Mouse (Mus musculus): ENCODE data around the gene Pik3r4. TPM values are rescaled to one million over a fixed set of nuclear protein-coding genes. Genes with fewer than 3 reads are reported as not detected.
"Not testable (repeated sequence)": the region's sequence is repeated elsewhere in the genome, so short reads cannot be mapped to it uniquely, and the experiment has no call there.

Gene Pik3r4
- total RNA-seq (2021), result 10 to 100 TPM; 43.1 to 46.8 TPM
- long read RNA-seq, full-length matches to known transcripts, result 23 of 28 reads
- long read RNA-seq, partial matches to known transcripts, result 3 of 28 reads
- long read RNA-seq, other reads (novel, unspliced or antisense), result 2 of 28 reads

DNA sequence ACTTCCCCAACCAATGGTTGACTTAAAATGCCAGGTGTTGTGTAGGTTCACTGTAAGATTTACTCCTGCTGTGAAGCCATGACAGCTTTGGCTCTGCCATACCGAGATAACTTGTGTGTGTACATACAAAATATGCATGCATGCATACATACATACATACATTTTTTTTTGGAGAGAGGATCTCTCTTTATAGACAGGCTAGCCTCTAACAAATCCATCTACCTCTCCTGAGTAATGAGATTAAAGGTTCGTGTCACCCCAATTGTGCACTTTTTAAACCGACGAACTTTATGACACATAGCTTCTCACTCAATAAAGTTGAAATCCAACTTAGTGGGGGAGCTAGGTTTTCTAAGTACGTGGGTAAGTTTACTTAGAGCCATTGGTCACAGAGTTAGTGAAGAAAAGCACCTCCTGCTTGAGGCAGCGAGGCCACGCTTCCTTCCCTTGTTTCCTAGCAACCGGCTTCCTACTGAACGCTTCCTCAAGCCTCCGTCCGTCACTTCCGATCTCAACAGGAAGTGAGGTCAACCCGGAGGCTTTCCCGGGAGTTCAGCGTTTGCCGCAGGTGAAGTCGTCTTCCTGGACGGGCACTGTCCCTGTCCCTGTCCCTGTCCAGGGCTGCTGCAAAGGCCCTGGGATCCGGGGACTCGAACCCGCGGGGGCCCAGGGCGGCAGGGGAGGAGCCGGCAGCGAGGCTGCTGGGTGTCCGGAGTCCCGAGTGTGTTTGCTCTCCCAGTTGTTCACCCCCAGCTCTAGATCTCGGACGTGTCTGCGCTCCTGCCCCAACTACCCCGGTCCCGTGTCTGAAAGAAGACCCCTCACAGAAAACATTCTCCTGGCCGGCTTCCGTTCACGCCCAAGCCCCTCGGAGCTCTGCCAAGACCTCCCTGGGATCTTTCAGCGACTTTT is at the start of gene Pik3r4:
Pik3r4 (plus strand) TSS at position 519 of the 912 bp plus-strand sequence.
- peak; percentile 81 to 88 for DNase-seq (ENCODE audit: low spot score in 2 of 2)

DNA sequence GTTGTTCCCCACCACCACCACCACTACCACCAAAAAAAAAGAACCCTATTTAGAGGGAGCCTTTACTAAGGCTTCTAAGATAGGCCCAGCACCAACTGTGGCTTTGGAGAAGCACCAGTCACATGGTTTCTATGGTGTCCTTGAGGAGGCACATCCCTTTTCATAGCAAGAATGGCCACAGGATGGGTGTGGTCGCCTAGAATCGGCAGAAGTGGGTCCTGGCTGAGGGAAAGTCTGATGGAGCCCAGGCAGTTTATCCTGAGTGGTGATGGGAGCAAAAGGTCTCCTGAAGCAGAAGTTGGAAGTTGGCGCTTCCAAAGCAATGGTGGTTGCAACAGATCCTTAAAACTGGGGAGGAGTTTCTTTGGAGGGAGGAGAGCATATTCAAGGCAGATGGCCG is 43.9 kb upstream of the Pik3r4 start:
- no peak for DNase-seq (ENCODE audit: low spot score in 2 of 2)

DNA sequence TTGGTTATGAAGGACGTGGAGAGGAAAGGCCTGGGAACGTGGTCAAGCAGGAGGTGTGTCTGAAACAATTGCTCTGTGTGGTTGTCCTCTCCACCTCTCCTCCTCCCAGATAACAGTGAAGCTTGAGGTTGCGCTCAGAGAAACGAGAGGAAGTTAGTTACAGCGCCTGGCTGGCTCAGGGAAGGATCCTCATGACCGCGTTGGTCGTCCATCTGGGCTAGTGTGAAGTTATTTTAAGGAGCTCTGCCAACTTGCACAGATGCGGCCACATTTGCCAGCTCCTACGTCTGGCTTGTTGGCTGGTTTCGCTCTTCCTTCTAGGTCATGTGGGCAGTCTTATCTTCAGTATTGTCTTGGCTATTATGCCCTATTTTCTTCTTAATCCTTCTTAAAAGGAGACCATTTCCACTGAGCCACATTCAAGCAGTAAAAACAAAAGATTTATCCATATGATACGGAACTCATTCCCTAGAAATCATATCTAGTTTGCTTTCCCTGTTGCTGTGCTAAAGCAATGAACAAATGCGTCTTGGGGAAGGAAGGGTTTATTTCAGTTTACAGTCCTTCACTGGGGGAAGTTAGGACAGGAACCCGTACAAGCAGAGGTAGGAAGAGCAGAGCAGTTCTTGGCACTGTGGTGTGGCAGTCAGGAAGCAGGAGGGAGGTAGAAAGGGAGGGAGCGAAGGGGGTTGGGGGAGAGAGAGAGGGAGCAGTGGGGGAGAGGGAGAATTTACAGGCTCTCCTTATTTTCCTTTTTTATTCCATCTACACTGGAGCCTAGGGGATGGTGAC is 30.6 kb upstream of the Pik3r4 start:
- peak; percentile 49 to 77 for DNase-seq (ENCODE audit: low spot score in 2 of 2)

DNA sequence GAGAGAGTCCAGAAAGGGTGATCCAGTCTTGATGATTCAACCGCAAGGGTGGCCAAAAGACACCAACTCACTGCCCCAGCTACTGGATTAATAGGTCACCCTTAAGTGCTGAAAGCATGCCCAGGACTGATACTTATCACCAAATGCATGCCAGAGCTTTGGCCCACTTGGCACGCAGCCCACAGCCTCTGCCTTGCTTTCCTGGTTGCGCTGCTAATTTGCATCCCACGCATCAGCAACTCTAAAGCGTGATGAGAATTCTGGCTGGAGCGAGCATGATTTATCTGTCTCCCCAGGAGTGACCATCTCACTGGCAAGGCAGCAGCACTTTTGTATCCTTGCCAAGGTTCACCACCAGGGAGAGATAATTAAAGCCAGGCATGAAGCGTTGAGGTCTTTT is 29.9 kb upstream of the Pik3r4 start:
- DNase-seq (ENCODE audit: low spot score in 2 of 2), result no peak

DNA sequence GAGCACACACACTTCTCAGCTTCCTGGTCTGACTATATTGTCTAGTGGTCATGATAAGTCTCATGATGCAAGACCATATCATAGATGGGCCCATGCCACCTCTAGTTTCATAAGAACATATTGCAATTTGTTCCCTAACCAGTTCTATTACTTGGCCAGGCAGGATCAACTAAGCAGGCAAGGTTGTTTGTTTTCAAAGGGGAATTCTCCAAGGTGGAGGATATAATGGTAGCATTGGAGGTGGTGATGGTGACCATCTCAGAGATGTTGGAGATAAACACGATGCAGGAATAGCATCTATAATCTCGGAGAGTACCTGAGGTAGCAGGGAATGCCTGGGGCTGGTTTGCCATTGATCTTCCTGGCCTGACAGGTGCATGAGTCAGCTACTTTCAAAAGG is 26.8 kb upstream of the Pik3r4 start:
- no peak for DNase-seq (ENCODE audit: low spot score in 2 of 2)

DNA sequence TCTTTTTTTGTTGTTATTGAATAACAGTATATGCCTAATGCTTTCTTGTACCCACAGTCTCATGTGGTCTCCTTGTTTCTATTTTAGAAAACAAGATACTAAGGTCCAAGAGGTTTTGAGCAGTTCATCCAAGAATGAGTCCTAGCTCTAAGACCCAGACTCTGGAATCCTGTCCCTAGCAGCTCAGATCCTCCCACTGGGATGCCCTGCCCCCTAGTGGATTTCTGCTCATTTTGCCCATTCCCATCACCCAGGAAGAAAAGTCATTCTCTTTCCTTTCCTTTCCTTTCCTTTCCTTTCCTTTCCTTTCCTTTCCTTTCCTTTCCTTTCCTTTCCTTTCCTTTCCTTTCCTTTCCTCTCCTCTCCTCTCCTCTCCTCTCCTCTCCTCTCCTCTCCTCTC is 25.5 kb upstream of the Pik3r4 start:
- DNase-seq (ENCODE audit: low spot score in 2 of 2), result peak; percentile 28 to 82

DNA sequence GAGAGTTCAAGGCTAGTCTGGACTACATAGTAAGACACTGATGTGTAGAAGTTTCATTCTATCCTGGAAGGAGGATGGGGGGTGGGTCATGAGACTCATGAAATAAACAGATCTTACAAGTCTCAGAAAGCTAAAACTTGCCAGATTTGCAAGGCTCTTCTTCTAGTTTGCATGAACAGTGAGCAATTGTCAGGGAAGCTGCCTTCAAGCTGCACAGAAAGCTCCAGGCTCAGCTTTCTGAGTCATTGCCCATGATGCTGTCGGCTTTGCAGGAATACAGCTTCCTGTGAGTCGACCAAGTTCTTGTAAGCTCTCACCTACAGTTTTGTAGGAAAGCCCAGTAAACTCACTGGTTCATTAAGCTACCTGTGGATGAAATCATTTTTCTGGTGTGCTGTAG is 8.8 kb upstream of the Pik3r4 start:
- DNase-seq (ENCODE audit: low spot score in 2 of 2), result no peak

DNA sequence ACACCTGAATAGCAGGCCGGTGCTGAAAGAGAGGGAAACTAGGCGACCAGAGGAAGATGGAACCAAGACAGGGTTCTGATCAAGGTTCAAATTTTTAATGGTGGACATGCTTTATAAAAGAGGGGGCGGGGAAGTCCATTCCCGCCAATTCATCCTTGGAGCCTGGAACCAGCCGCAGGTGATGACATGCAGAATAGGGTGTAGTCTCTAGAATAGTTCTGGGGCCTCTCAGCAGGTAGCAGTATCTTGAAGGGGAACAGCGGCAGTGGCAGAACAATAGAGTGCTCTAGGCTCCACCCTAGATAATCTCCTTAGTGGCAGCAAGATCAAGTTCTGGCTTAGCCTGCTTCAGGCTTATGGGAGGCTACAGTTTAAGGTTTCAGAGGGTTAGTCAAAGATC is 1.4 kb upstream of the Pik3r4 start:
- not testable (repeated sequence) for DNase-seq (ENCODE audit: low spot score in 2 of 2)

DNA sequence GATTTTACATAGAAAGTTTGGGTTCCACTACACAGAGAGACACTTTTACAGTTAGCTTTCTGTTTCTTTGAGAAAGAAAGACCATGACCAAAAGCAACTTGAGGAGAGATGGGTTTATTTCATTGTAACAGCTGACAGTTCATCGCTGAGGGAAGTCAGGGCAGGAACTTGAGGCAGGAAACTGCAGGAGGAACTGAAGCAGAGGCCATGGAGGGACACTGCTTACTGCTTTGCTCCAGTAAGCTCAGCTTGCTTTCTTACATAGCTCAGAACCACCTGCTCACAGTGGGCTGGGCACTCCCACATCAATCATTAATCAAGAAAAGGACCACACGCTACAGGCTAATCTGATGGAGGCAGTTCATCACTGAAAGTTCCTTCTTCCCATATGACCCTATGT is 13.4 kb downstream of the Pik3r4 start:
- no peak for DNase-seq (ENCODE audit: low spot score in 2 of 2)

DNA sequence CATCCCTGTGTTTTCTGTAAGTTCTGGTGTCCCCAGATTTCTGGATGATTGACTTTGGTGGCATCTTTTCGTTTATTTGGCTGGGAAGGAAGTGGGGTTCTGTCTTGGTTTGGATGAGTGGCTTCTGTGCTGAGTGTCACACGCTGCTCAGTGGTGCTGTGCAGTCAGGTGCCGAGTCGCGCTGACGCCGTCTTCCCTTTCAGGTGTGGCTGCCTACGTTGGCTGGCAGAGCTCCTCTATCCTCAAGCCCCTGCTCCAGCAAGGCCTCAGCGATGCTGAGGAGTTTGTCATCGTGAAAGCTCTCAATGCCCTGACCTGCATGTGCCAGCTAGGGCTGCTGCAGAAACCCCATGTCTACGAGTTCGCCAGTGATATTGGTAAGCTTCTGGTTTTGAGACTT is 15.4 kb downstream of the Pik3r4 start:
- no peak for DNase-seq (ENCODE audit: low spot score in 2 of 2)

DNA sequence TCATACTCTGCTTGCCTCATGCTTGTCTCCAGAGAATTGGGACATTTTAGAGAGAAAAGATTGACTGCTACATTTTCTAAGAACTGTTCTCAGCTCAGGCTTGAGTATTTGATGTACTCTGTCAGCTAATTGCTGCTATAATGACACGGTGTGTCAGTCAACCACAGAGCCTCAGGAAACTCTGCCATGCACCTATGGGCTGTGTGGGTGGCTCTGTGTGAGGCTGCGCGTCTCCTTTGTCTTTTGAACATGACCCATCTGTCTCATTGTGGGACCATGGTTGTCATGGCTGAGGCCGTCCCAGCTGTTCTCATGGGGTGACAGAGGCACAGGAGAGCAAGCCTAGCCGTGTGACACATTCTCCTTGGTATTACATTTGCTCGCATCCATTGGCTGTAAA is 17.1 kb downstream of the Pik3r4 start:
- no peak for DNase-seq (ENCODE audit: low spot score in 2 of 2)

DNA sequence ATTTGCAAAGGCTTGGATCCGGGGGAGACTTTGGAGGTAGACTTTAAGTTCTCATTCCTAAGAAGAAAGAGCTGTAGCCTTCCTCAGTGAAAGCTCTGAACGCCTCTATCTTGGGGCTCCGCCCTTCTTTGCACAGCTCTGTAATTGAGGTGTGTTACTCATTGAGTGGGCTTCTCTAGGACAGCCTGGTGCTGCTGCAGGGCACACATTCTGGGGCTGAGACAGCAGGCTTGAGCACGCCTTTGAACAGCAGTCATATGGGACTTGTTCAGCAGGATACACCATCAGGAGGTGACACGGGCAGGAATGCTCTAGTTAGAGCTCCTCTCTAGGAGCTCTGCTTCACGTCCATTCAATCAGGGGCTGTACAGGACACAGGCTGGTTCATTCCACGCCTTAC is 22.5 kb downstream of the Pik3r4 start:
- DNase-seq (ENCODE audit: low spot score in 2 of 2), result no peak

DNA sequence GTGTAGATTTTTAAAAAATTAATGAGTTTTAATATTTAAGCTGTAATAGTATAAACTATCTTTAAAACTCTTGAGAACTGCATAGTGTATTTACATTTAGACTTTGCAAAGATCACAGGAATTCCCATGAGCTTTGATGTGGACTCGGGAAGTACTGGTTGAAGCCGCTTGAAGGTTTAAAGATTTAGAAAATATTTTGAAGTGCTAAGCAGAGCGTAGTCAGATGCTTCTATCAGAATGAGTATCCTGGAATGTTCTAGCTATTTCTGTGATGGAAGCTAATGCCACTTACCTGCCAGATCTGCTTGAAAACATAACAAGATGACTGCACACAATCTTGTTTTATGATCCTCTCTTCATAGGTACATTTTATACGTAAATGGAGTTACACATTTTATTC is 28.1 kb downstream of the Pik3r4 start:
- no peak for DNase-seq (ENCODE audit: low spot score in 2 of 2)

DNA sequence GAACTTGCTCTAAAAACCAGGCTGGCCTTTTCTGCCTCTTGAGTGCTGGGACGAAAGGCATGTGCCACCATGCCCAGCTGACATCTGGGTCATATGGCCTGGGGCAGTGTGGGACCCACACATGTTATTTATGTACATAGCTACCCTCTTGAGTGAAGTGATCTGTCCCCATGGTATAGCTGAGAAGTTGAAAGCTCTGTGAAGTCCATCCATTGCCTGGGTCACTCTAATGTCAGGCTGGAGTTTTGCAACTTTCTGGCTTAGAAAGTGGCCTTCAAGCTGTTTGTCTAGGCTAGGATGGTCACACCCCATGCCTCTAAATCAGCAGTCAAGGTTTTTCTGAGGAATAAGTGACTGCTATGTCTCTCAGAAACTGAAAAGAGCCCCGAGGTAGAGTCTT is 29.3 kb downstream of the Pik3r4 start:
- DNase-seq (ENCODE audit: low spot score in 2 of 2), result no peak

DNA sequence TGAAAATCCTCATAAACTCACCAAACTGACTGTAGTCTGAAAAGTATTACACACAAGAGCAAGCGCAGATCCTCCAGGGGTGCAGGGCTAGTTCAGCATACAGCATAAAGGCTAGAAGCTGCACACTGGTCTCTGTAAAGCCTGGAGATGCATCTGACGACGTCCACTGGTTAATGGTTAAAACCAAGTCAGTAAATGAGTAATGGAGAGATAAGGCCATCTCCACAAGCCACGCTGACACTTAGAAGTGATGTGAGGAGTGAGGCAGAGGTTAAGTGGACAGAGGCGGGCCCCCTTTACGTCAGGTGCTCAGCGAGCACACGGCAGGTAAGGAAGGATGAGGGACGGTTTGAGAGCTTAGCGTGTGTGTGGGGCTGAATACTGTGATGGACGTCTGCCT is 33.2 kb downstream of the Pik3r4 start:
- DNase-seq (ENCODE audit: low spot score in 2 of 2), result no peak

DNA sequence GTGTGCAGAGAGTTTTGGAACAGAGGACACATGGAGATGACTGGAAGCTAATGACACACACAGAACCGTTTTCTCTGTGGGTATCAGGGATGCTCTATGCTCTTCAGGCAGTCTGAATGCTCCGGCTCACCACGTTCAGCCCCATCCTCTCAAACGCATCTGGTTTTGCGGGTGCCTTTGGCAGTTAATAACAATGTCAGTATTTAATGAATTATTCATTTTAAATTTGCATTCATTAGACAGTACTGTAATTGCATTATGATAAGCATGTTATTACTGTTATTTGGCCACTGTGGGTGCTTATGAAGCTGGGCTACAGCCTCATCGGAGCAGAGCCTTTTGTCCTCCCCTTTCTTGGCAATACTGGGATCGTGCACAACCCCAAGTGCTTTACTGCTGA is 38.6 kb downstream of the Pik3r4 start:
- no peak for DNase-seq (ENCODE audit: low spot score in 2 of 2)

DNA sequence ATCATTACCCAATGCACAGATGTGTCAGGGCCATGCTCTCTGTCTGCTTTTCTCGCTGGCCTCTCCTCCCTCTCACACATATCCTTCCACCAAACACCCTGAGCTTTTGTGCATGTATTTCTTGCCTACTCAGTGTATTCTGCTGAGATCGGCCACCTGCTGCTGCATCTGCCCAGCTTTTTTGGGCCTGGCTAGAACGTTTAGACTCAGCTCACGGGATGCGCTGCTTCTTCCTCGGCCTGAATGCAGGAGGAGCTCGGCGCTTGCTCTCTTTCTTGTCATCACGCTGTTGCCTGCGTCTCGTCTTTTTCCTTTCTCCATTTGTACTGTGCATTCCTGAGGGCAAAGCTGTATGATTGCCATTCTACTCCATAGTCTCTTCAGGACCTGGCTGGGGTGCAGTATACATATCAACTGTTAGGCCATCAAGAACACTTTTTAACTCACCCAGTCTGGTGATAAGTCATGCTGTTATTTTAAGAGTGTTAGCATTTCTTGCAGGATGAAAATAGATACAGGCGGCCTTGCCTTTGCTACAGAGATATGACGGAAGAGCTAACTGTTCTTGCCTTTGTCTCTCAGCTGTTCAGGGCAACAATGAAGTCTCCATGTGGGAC is 41.9 kb downstream of the Pik3r4 start:
- DNase-seq (ENCODE audit: low spot score in 2 of 2), result peak; percentile 59 to 78

DNA sequence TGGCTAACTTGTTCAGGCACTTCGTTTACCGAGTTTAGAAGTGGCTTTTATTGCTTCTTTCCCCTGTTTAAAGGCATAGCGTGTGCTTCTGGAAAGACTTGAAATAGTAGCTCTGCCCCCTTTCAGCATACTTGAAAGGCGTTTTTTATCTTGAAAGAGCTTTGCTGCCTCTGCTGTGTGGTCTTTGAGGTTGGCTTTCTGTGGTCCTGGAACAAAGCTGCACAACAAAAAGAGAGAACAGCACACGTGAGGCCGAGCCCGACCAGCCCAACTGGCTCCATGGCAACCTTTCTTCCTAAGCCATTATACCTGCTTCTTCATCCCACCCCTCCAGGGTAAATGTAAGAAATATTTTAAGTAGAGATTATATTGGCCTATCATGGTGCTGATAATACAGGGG is 46.7 kb downstream of the Pik3r4 start:
- DNase-seq (ENCODE audit: low spot score in 2 of 2), result no peak

DNA sequence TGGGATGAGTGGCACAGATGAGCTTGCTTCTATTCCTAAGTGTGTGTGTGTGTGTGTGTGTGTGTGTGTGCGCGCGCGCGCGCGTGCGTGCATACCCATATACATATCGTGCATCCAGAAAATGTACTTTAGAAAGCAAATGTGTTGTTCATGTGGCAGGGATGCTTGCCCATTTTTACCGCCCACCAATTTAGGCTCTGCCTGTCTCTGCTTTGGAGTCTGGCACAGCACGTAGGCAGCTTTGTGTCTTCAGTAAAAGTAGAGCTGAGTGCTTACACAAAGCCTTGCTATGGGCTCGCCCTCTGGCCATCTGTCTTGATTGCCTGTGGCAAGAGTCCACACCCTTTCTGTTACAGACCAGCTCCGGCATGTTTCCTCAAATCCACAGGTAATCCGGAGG is 49.7 kb downstream of the Pik3r4 start:
- DNase-seq (ENCODE audit: low spot score in 2 of 2), result peak; percentile 79 to 92

DNA sequence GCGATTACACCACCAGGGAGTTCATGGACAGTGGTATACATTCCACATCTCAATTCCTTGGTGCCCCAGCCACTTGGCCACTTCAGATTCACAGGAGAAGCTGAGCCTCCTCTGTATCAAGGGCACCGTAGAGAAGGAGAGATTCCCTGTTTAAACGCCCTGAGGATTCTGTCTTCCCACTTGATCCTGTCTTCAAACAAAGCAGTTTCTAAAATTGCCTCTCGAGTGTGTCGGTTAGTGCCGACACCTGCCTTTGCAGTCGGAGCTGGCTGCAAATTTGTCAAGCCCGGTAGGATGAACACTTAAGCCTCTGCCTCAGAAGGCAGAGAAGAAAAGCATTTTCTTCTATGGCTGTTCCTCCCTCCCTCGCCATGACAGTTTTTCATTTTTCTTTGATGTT is 50.3 kb downstream of the Pik3r4 start:
- DNase-seq (ENCODE audit: low spot score in 2 of 2), result no peak

DNA sequence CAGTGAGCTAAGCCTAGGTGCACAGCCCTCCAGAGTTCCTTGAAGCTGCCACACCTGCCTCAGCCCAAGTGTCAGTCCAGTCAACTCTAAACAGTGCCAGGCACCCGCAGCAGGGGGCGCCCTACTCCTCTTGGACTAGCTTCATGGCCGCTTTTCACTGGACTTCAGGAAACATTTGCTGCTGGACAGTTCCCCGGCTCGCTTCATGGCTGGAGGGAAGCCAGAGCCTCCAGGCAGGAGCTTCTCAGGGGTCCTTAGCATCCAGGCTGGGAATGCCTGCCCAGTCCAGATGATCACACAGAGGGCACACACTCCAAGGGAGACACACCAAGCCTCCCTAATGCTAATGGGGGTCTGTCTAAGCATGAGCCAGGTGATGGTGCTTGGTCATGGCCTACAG is 51.1 kb downstream of the Pik3r4 start:
- DNase-seq (ENCODE audit: low spot score in 2 of 2), result peak in 1 of 2 experiments; percentile 59

Data from layer of hippocampus, adult 18-20 months (tissue).